Mouse (Mus musculus): ENCODE measurements around the gene Shprh.
"Not testable (repeated sequence)": the region's sequence is repeated elsewhere in the genome, so short reads cannot be mapped to it uniquely, and the experiment has no call there.

The Shprh gene

DNA sequence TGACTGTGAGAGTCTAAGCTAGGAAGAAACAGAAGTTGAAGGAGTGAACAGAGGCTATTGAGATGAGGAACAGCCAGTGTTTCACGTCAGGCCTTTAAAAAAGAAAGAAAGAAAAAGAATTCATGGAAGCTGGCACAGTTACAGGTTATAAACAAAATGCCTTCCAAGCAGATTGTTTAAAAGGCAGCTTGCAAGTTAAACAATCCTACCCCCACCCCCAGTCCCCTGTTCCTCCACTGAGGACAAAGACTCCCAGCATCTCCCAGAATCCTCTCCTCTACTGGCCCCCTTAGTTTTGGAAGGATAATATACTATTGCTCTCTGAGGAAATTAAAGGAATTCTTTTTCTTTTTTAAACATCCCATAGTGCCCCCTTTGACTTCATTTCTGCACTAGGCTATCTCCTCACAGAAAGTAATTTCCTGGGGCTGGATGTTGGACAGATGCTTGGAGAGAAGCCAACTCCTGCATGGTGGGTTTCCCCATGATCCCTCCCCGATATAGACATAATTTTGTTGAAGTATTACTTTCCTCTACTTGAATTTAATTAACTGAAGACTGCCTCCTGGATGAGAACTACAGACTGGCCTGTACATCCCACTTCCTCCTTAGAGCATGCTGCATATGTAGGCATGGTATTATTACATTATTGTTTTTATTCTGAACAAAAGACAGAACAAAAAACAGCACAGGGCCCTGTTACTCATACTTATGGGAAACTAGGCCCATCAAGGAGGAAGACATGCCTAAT, 101.2 kb downstream of the Shprh start:
- DNase-seq, result no peak

- DNase-seq, result not testable (repeated sequence)
Measured at GRCm38 (mm10) chr10:11253581-11253980, 104.4 kb downstream of the Shprh start.

GRCm38 (mm10) chr10:11260119-11260518, 110.9 kb downstream of the Shprh start:
- no peak for DNase-seq

DNA sequence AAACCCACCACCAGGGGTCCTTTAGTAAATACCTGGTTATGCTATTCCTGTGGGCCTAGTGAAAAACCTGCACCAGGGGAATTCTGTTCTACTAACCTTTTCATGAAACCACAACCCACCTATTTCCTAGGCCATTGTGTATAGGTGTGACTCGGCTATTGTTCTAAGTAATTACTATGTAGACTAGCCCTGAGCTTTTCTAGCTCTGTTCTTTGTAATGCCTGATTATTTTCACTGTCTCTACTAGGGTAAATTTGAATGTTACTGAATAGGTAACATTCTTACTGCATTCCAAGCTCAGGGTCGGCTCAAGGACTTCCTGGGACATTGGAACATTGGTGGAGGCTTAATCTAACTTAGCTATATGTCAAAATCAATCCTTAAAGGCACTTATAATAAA, 113.1 kb downstream of the Shprh start:
- DNase-seq, result not testable (repeated sequence)

DNA sequence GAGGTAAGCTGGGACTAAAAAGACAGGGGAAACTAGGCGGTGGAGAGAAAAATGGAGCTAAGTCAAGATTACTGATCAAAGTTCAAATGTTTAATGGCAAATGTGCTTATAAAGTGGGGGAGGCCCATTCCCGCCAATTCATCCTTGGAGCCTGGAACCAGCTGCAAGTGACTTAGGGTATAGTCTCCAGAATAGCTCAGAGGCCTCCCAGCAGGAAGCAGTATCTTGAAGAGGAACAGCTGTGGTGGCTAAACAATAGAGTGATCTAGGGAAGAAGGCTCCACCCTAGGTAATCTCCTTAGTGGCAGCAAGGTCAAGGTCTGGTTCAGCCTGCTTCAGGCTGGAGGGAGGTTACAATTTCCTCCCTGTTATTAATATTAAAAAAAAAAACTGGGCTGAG, 114.6 kb downstream of the Shprh start:
- not testable (repeated sequence) for DNase-seq
